Mouse (Mus musculus) bone marrow, adult 2 months (tissue): ENCODE measurements around the gene Slc35c2.

ENCODE experiments used
- CTCF ChIP-seq: fragments of 200-500 bp; IDR thresholded peaks from 2 replicates; pipeline ENCODE4 v1.5.1; 2011; ENCODE audit warnings: low read length, control low read depth; ENCODE audit not compliant: control insufficient read depth, insufficient read depth
- POLR2A ChIP-seq: fragments of 200-500 bp; IDR thresholded peaks from 2 replicates; pipeline ENCODE4 v1.6.1; 2011; ENCODE audit warnings: low read depth, mild to moderate bottlenecking, control low read depth, low read length, borderline replicate concordance; ENCODE audit not compliant: control insufficient read depth

DNA sequence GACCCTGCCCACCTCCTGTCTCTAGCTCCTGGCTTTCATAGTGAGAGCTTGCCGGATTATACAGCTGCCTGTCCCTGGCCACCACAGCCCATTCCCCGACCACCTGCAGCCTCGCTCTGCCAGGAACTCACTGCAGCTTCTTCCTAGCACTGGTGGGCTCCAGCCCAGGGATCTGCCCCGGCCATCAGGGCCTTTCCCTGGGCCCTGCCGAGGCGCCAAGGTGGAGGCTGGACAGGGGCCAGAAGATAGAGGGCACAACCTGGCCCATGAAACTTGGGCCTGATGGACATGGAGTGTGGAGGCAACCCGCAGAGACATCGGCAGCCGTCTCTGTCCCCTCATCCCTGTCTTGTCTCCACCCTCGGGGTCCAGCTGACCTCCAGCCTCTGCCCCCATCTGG is 31.5 kb downstream of the Slc35c2 start:
- TF ChIP-seq CTCF (no peak), POLR2A (no peak)
